Mouse (Mus musculus) midbrain, embryonic 11.5 days (tissue): Measurements from ENCODE around the gene Pkp3. TPM values are rescaled to one million over a fixed set of nuclear protein-coding genes. Genes with fewer than 3 reads are reported as not detected.

Source experiments
- ATAC-seq: fragments of 200-750 bp; cut with Nextera tagmentation; 2 replicates; pipeline ENCODE4 v1.8.0; 2017; ENCODE audit warnings: moderate TSS enrichment, moderate library complexity; ENCODE audit not compliant: low FRiP score
- DNase-seq: peaks from one replicate; pipeline ENCODE4 v3.0.0; 2015; ENCODE audit warnings: low spot score; ENCODE audit errors: missing footprints
- H3K27ac ChIP-seq: fragments of 300-500 bp; sonication (generic); 2 replicates; pipeline ENCODE4 v1.5.1; 2014; ENCODE audit warnings: low read depth, low read length
- H3K27me3 ChIP-seq: fragments of 300-500 bp; sonication (generic); 2 replicates; pipeline ENCODE4 v1.6.1; 2014; ENCODE audit warnings: mild to moderate bottlenecking, low read length, moderate library complexity, mixed read lengths; ENCODE audit not compliant: control insufficient read depth, insufficient read depth
- H3K36me3 ChIP-seq: fragments of 300-500 bp; sonication (generic); 2 replicates; pipeline ENCODE4 v1.6.1; 2014; ENCODE audit warnings: mild to moderate bottlenecking, low read length, moderate library complexity, mixed read lengths; ENCODE audit not compliant: control insufficient read depth, insufficient read depth
- H3K4me1 ChIP-seq: fragments of 300-500 bp; sonication (generic); 2 replicates; pipeline ENCODE4 v1.6.1; 2014; ENCODE audit warnings: low read length; ENCODE audit not compliant: control insufficient read depth, insufficient read depth
- H3K4me2 ChIP-seq: fragments of 300-500 bp; sonication (generic); 2 replicates; pipeline ENCODE4 v1.6.1; 2014; ENCODE audit warnings: mild to moderate bottlenecking, moderate library complexity
- H3K4me3 ChIP-seq: fragments of 300-500 bp; sonication (generic); 2 replicates; pipeline ENCODE4 v1.5.1; 2014; ENCODE audit warnings: low read depth, low read length
- H3K9ac ChIP-seq: fragments of 300-500 bp; sonication (generic); 2 replicates; pipeline ENCODE4 v1.6.1; 2014; ENCODE audit warnings: low read length
- H3K9me3 ChIP-seq: fragments of 300-500 bp; sonication (generic); 2 replicates; pipeline ENCODE4 v1.6.1; 2016; ENCODE audit warnings: low read length; ENCODE audit not compliant: control insufficient read depth
- WGBS: fragments of 180-500 bp; shearing (Covaris S2); extraction: QIAGEN DNeasy Blood & Tissue Kit; methylation state at CpG from one replicate; pipeline ENCODE4 v1.1.7; 2014; 5-methylcytosine and 5-hydroxymethylcytosine counted together
- polyA plus RNA-seq: library from polyadenylated mRNA; unstranded; fragments of >200 nt; fragmentation: Nextera tagmentation; extraction: Ambion mirVana; gene quantifications from 2 replicates; pipeline ENCODE4 v1.2.1, GENCODE M21; 2014

Gene Pkp3
- polyA plus RNA-seq, 1 experiment from 2014 or later, result 0.82 TPM

DNA sequence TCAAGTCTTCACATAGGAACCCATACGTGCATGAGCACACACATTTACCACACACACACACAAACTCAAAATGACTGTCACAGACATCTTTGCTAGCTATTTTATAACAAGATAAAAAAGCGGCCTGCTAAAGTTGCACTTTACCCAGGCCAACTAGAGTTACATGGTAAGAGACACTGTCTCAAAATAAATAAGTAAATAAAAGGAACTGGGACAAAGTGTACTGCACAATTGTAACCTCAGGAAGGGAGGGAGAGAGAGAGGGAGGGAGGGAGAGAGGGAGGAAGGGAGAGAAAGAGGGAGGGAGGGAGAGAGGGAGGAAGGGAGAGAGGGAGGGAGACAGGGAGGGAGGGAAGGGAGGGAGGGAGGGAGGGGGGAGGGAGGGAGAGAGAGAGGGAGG lies 25.6 kb upstream of the Pkp3 start:
- ATAC-seq (no peak), DNase-seq (no peak)
- Histone ChIP-seq H3K27me3 (no peaks in the 10 kb centered on the region), H3K9ac (no peak overlapping the region), H3K4me1 (peaks cover 4% of the 10 kb centered on the region; the same call in 1 of the 2 replicates), H3K36me3 (no peaks in the 10 kb centered on the region), H3K9me3 (no peaks in the 10 kb centered on the region), H3K4me3 (no peak overlapping the region), H3K27ac (no peak overlapping the region), H3K4me2 (no peak overlapping the region)
- 75% methylated on average over 2 of the region's 2 CpGs for WGBS

GRCm38 (mm10) chr7:141055785-141056184 lies 22.2 kb upstream of the Pkp3 start:
- ATAC-seq (no peak), DNase-seq (no peak)
- H3K27me3 ChIP-seq, result no peaks in the 10 kb centered on the region
- H3K27ac ChIP-seq, result no peak overlapping the region
- H3K9me3 ChIP-seq, result no peaks in the 10 kb centered on the region
- H3K4me3 ChIP-seq, result no peak overlapping the region
- no peaks in the 10 kb centered on the region for H3K36me3 ChIP-seq
- no peak overlapping the region for H3K4me2 ChIP-seq
- H3K4me1 ChIP-seq, result no peaks in the 10 kb centered on the region
- 83% methylated on average over 4 of the region's 4 CpGs for WGBS
- no peak overlapping the region for H3K9ac ChIP-seq

GRCm38 (mm10) chr7:141056976-141057375 lies 21.0 kb upstream of the Pkp3 start:
- WGBS, result 93% methylated on average over 6 of the region's 6 CpGs
- H3K9ac ChIP-seq, result no peak overlapping the region
- H3K36me3 ChIP-seq, result no peaks in the 10 kb centered on the region
- no peaks in the 10 kb centered on the region for H3K9me3 ChIP-seq
- no peak overlapping the region for H3K27ac ChIP-seq
- ATAC-seq (no peak), DNase-seq (no peak)
- H3K4me2 ChIP-seq, result no peak overlapping the region
- H3K4me3 ChIP-seq, result no peak overlapping the region
- H3K27me3 ChIP-seq, result no peaks in the 10 kb centered on the region
- H3K4me1 ChIP-seq, result peaks cover 7% of the 10 kb centered on the region

- no peak overlapping the region for H3K9ac ChIP-seq
- ATAC-seq, result no peak
- H3K27ac ChIP-seq, result no peak overlapping the region
- no peak overlapping the region for H3K4me2 ChIP-seq
- DNase-seq, result no peak
- no peaks in the 10 kb centered on the region for H3K27me3 ChIP-seq
- 93% methylated on average over 1 of the region's 1 CpGs for WGBS
- H3K36me3 ChIP-seq, result no peaks in the 10 kb centered on the region
- H3K4me3 ChIP-seq, result no peak overlapping the region
- no peaks in the 10 kb centered on the region for H3K9me3 ChIP-seq
- H3K4me1 ChIP-seq, result peaks cover 11% of the 10 kb centered on the region
These were observed 20.5 kb upstream of the Pkp3 start for GRCm38 (mm10) chr7:141057541-141057940.

DNA sequence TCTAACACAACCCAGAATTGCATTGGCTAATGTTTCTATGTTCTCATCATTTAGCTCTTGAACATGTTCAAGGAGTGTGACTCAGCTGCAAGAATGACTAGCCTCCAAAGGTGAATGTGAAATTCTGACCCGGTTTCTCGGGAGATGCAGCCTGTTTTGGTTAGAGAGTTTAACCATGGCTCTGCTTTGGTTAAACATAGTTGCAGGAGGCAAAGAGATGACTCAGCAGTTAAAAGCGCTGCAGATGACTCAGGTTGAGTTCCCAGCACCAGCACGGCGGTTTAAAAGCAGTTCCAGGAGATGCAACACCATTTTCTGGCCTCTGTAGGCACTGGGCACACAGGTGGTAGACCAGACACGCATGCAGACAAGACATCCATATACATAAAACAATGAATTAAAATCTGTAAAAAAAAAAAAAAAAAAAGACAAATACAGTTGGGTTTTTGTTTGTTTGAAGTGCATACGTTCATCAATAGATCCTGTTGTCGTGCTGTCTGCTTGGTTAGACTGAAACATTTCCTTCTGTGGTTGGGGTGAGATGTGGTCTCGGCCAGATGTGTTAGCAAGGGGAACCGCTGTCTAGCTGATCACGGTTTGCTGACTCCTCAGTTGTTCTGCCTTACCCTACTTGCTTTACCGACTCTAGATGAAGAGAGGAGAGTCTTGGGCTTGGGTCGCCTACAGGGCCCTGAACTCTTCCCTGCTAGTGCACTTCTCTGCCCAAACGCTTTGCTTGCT lies 19.2 kb upstream of the Pkp3 start:
- no peaks in the 10 kb centered on the region; the same call in 1 of the 2 replicates for H3K36me3 ChIP-seq
- WGBS, result 91% methylated on average over 14 of the region's 14 CpGs
- no peak overlapping the region for H3K4me2 ChIP-seq

GRCm38 (mm10) chr7:141059929-141060328 lies 18.1 kb upstream of the Pkp3 start:
- H3K36me3 ChIP-seq, result peaks cover 10% of the 10 kb centered on the region; the same call in 1 of the 2 replicates
- peak overlapping the region; percentile 98 for H3K9ac ChIP-seq
- peaks cover 11% of the 10 kb centered on the region for H3K4me1 ChIP-seq
- no peak overlapping the region for H3K27ac ChIP-seq
- 63% methylated on average over 2 of the region's 2 CpGs for WGBS
- H3K27me3 ChIP-seq, result no peaks in the 10 kb centered on the region
- DNase-seq, result no peak
- H3K4me2 ChIP-seq, result peak overlapping the region; percentile 93
- no peaks in the 10 kb centered on the region for H3K9me3 ChIP-seq
- peak overlapping the region; percentile 89 for H3K4me3 ChIP-seq
- no peak for ATAC-seq

More for the DNA sequence above, 19.2 kb upstream of the Pkp3 start:
- Histone ChIP-seq H3K27me3 (no peaks in the 10 kb centered on the region), H3K4me3 (no peak overlapping the region), H3K27ac (no peak overlapping the region), H3K4me1 (peaks cover 11% of the 10 kb centered on the region), H3K9ac (no peak overlapping the region), H3K9me3 (no peaks in the 10 kb centered on the region)
- DNase-seq (no peak), ATAC-seq (no peak)

DNA sequence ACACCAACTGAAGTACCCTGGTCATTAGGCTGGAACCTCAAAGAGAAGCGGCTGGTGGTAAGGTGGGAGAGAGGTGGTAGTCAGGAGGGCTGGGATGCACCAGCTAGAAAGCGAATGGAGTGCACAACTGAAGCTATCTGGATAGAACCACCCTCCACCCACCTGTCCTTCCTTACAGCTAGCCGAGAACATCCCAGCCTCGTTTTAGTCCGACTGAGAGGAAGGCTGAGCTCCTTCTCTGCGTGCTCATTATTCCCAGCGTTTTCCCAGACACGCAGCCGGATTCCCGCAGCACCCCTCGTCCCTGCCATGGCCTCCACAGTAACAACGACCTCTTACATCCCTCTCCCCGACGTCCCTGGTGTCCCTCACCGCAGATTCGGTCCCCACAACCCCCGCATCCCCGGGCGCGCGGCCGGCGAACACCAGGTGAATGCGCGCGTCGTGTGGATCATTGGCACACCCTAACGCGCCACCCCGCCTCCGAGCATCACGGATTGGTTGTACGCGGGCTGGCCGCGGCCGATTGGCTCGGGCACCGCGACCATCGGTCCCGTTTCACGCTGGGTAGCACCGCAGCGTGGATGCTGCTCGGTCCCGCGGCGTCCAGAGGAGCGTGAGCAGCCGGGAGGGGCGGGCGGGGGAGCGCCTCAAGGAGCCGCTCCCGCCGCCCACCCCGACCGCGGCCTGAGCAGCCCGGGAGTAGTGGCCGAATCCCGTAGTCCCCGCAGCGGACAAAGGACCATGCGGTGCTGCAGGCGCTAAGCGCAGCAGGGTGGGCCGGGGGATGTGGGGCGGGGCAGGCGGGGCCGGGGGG lies 17.4 kb upstream of the Pkp3 start, which contains the start of gene B4galnt4:
B4galnt4 (plus strand) TSS at position 679 of the 817 bp plus-strand sequence.
- no peaks in the 10 kb centered on the region for H3K27me3 ChIP-seq
- H3K9me3 ChIP-seq, result no peaks in the 10 kb centered on the region
- peaks cover 11% of the 10 kb centered on the region for H3K4me1 ChIP-seq
- peak; percentile 98 for ATAC-seq
- H3K9ac ChIP-seq, result peak within 1 kb of the TSS; percentile 98
- H3K27ac ChIP-seq, result peak within 1 kb of the TSS; percentile 54
- H3K4me2 ChIP-seq, result peak within 1 kb of the TSS; percentile 93
- peak within 1 kb of the TSS; percentile 89 for H3K4me3 ChIP-seq
- H3K36me3 ChIP-seq, result peaks cover 13% of the 10 kb centered on the region; the same call in 1 of the 2 replicates
- WGBS, result 1% methylated on average over 71 of the region's 72 CpGs
- peak; percentile 97 for DNase-seq

- Histone ChIP-seq H3K4me1 (peaks cover 11% of the 10 kb centered on the region), H3K4me2 (peak overlapping the region; percentile 93), H3K27ac (peak overlapping the region; percentile 54), H3K27me3 (no peaks in the 10 kb centered on the region), H3K9ac (peak overlapping the region; percentile 98), H3K36me3 (peaks cover 14% of the 10 kb centered on the region; the same call in 1 of the 2 replicates), H3K4me3 (peak overlapping the region; percentile 89), H3K9me3 (no peaks in the 10 kb centered on the region)
- under 1% methylated on average over 37 of the region's 37 CpGs for WGBS
- ATAC-seq (peak; percentile 80), DNase-seq (peak; percentile 96)
These were observed 16.7 kb upstream of the Pkp3 start for GRCm38 (mm10) chr7:141061269-141061692.

- 87% methylated on average over 7 of the region's 7 CpGs for WGBS
- peaks cover 11% of the 10 kb centered on the region for H3K4me1 ChIP-seq
- H3K4me2 ChIP-seq, result no peak overlapping the region; the same call in 1 of the 2 replicates
- DNase-seq (no peak), ATAC-seq (no peak)
- H3K9me3 ChIP-seq, result no peaks in the 10 kb centered on the region
- H3K4me3 ChIP-seq, result no peak overlapping the region
- no peaks in the 10 kb centered on the region for H3K27me3 ChIP-seq
- no peak overlapping the region for H3K27ac ChIP-seq
- H3K36me3 ChIP-seq, result peaks cover 14% of the 10 kb centered on the region; the same call in 1 of the 2 replicates
- H3K9ac ChIP-seq, result no peak overlapping the region
These were observed 15.5 kb upstream of the Pkp3 start for GRCm38 (mm10) chr7:141062525-141062924.
